Mouse (Mus musculus): ENCODE results near the gene Tmem219. TPM values are rescaled to one million over a fixed set of nuclear protein-coding genes. Genes with fewer than 3 reads are reported as not detected.

Gene Tmem219
- 97.1 and 106 TPM in 2 replicates for polyA plus RNA-seq (2012; rRNA removed)

DNA sequence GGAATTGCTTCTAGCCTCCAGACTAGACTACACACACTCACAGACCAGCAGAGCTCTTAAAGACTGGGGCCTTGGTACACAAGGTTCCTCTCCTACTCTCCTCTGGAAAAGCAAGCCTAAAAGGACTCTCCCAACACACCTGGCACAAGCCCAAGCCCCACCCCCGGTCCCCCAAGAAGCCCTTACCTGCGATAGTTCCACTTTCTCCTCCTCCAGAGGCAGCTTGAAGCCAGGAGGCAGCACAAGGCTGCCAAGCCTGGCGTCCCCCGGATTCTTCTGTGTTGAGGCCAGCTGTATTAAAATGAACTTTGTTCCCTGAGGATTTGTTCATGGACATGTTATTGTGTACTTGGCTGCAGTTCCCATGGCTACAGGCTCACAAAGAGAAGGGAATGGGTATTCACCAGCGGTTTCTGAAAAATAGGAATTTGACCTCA, at the start of gene Tmem219:
TSS of gene Tmem219 (minus strand) at position 294 of the 437 bp plus-strand sequence.

DNA sequence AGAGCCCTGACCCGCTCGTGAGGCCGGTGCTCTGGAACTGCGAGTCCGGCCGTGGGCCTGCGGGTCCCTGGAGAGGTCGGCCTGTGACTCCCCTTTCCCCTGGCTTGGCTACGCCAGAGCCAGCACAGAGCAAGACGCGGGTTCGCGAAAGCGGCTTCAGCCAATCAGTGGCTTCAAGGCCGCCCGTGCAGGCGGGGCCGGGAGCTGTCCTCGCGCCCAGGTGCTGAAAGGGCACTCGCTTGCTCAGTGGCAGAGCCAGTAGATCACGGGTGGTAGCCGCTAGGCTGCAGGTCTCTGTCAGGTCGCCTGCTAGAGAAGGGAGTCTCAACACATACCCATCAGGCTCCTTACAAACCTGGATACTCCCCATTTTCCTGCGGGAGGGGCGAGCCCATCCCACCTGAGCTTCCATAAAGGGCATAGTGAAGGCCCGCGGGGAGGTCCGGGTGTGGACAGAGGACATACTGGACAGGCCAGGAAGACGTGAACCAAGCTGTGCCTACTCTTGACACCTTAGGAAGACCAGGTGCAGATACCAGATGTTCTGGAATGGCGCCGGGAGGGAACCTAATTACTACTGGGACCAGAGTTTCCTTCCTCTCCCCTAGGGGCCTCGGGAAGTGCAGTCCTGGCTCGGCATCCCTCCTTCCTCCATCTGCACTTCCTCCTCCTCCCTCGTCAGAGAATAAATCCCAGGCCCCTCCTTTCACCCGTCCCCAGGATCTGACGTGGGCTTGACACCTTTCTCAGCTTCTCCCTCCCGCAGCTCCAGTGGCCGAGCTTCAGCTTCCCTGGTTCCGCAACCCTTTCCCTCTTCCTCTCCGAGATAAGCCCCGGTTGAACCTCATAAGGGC, 27.3 kb upstream of the Tmem219 start, which contains the start of gene Sez6l2:
TSS of gene Sez6l2 (plus strand) at position 771 of the 854 bp plus-strand sequence.

DNA sequence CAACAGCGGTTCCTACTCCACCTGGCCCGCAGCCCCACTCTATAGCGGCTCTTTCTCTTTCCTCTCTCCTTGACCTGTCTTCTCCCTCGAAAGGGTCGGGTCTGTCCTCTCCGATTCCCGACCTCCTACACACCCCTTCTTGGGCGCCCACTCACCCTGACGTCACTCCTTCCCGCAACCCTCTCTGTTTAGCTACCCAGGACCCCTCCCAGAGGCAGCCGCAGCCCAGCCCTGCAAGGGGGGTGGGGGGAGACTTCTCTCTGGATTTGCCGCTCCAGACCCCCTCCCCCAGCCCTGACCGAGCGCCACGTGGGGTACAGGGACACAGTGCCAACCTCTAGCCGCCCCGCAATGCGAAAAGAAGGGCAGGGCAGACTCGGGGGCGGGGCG, 26.7 kb upstream of the Tmem219 start, which contains the start of gene Asphd1:
TSS of gene Asphd1 (minus strand) at position 180 of the 390 bp plus-strand sequence.

DNA sequence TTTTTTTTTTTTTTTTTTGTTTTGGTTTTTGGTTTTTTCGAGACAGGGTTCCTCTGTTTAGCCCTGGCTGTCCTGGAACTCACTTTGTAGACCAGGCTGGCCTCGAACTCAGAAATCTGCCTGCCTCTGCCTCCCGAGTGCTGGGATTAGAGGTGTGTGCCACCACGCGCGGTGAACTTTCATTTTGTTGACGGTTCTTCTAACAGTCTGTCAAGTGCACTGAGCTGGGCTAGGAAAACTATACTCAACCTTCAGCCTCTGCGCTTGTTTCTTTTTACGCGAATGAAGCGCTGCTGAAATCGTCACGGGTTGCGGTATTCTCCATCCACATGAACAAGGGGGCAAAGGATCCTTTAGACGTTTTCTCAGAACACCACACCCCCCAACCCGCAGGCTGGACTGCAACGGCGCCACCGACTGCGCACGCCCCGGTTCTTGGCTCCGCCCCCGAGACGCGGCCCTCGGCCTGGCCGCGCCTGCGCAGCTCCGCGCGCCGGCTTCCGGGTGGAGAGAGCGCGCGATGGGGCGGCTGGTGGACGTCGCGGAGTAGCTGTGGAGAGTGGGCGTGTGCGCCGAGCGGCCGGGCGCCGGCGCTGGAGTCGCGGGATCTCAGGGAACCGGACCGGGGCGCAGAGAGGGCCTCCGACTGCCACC, 5.8 kb upstream of the Tmem219 start, which contains the start of gene Kctd13:
TSS of gene Kctd13 (plus strand) at position 496 of the 654 bp plus-strand sequence.

DNA sequence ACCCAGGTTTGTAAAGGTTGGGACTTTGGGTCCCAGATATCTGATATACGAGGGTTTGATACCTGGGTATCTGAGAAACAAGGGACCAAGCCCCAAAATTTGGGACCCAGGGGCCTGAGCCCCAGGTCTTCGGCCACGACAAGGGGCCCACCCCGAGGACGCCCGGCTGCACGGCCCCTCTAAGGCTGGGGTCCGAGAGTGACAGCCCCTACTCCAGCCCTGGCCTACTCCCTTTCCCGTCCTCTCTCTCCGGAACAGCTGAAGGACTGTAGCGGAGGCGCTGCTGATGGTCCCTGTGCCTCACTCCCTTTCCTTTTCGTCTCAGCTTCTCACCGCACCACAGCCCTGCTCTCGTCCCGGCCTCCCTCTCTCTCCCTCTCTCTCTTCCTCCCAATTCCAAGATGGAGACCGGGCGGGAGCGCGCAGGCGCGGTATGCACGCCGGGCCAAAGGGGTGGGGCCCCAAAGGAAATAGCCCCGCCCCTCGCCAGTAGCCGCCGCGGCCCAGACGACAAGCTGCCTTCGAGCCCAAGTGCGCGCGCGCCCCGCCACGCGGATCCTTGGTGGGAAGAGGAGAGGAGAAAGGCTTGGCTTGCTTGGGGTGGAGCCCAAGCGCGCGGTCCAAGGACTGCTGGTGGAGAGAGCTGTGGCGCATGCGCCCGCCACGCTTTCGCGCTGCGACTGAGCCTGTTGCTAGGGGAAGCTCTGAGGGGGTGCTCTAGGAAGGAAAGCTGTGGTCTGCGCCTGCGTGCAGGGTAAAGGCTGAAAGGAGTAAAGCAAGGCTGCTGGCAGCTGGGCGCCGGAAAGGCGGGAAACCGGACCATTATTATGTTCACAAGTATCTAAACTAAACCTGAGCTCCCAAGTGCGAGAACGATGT, 38.2 kb downstream of the Tmem219 start, which contains the start of gene Taok2:
TSS of gene Taok2 (minus strand) at position 418 of the 879 bp plus-strand sequence.

DNA sequence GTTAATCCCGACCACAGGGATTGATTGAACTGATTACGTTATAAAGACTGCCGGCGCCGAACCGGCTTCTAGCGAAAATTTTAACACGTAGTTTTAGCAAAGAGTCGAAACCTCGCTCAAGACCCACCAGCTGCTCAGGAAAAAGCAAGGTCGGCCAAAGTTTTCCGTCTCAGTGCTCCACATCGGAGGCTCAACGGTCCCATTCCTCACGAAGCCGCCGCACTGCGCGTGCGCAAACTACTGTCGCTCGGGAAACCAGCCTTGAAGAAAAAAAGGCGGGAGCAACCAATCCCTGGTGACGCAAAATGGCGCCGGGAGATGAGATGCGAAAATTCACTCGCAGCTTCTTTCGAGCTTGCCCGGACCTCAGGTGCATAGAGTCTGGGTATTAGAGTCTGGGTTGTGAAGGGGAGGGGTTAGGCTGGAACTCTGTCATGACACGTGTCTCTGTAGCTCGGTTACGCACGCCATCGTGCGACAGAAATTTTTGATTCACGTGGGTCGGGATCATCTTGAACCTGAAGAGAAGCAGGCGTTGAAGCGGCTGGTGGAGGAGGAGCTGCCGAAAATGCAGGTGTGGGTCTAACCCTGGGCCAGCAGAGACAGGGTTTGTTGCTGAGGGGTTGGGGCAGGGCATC, 60.5 kb downstream of the Tmem219 start, which contains the start of gene Ino80e:
TSS of gene Ino80e (minus strand) at position 231 of the 638 bp plus-strand sequence.

DNA sequence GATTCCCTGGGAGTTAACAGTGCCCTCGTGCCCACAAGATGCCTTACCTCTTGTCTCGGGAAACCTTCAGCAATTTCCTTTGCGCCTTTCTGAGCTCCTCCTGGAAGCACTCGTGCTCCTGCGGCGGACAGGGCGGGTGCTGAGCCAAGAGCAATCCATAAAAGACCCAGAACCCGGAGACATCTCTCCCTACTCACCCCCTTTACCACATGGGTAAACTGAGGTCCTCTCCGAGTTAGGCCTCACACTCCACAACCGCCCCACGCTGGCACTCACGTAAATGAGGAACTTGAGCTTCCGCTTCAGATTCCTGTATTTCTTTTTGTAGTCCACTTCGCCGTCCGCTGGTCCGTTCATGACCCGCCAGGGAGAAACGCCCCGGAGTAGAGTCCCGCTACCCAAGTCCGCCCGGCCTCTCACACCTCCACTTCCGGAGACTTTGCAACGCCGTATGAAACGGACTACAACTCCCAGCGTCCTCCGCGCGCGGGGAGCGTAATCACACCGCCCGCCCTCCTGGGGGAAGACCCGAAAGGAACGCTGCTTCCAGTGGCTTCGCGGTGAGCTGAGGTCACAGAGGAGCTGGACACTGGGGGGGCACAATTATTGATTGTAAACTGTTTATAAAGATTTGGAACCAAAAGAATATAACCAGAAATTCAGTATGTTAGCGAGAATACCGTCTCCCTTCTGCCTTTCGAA, 61.1 kb downstream of the Tmem219 start, which contains the start of gene Hirip3:
TSS of gene Hirip3 (plus strand) at position 544 of the 702 bp plus-strand sequence.

DNA sequence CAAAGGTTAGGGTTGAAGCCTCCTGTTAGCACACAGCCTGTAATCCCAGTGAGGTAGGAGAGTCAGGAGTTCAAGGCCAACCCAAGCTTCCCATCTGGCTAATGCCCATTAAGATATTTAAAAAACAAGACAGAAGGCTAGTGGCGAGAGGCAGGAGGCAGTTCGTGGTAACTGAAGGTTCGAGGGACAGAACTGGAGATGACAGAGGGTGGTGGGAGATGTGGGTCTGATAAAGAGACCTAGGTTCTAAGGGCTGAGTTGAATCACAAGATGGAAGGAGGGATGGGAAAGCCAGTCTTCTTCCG, 75.6 kb downstream of the Tmem219 start, which contains the start of gene Doc2a:
TSS of gene Doc2a (plus strand) at position 301 of the 305 bp plus-strand sequence.

Other genes with a start within 250 kb of the Tmem219 start
- 3.5 and 5.1 TPM in 2 replicates for gene Sult1a1, start 246.5 kb downstream of the Tmem219 start, polyA plus RNA-seq (2012; rRNA removed)
- 26.1 and 37.1 TPM in 2 replicates for gene Bola2, start 227.5 kb downstream of the Tmem219 start, polyA plus RNA-seq (2012; rRNA removed)
- 8.4 and 8.8 TPM in 2 replicates for gene Slx1b, start 227.1 kb downstream of the Tmem219 start, polyA plus RNA-seq (2012; rRNA removed)
- 21.9 and 41.2 TPM in 2 replicates for gene Coro1a, start 215.1 kb downstream of the Tmem219 start, polyA plus RNA-seq (2012; rRNA removed)
- 242 and 263 TPM in 2 replicates for gene Mapk3, start 163.3 kb downstream of the Tmem219 start, polyA plus RNA-seq (2012; rRNA removed)
- gene Gdpd3, start 156.6 kb downstream of the Tmem219 start, polyA plus RNA-seq (2012; rRNA removed), result 12.6 and 14.1 TPM in 2 replicates
- 169 and 334 TPM in 2 replicates for gene Ypel3, start 146.0 kb downstream of the Tmem219 start, polyA plus RNA-seq (2012; rRNA removed)
- 2.0 and 2.5 TPM in 2 replicates for gene Tbx6, start 141.4 kb downstream of the Tmem219 start, polyA plus RNA-seq (2012; rRNA removed)
- 74.8 and 85.0 TPM in 2 replicates for gene Ppp4c, start 130.4 kb downstream of the Tmem219 start, polyA plus RNA-seq (2012; rRNA removed)
- 3.8 and 6.7 TPM in 2 replicates for gene Fam57b, start 125.2 kb downstream of the Tmem219 start, polyA plus RNA-seq (2012; rRNA removed)
- not detected in 2 replicates for gene 4930451I11Rik, start 91.3 kb downstream of the Tmem219 start, polyA plus RNA-seq (2012; rRNA removed)
- 0.08 TPM in 1 of 2 replicates, not detected in the other for gene Doc2a, start 75.5 kb downstream of the Tmem219 start, polyA plus RNA-seq (2012; rRNA removed)
- 2.2 and 2.3 TPM in 2 replicates for gene Hirip3, start 60.9 kb downstream of the Tmem219 start, polyA plus RNA-seq (2012; rRNA removed)
- 26.9 and 34.5 TPM in 2 replicates for gene Ino80e, start 60.5 kb downstream of the Tmem219 start, polyA plus RNA-seq (2012; rRNA removed)
- gene Taok2, start 38.2 kb downstream of the Tmem219 start, polyA plus RNA-seq (2012; rRNA removed), result 47.4 and 49.6 TPM in 2 replicates
- 7.3 and 9.2 TPM in 2 replicates for gene Kctd13, start 6.0 kb upstream of the Tmem219 start, polyA plus RNA-seq (2012; rRNA removed)
- gene Asphd1, start 26.7 kb upstream of the Tmem219 start, polyA plus RNA-seq (2012; rRNA removed), result 0.21 and 0.94 TPM in 2 replicates
- gene Sez6l2, start 27.6 kb upstream of the Tmem219 start, polyA plus RNA-seq (2012; rRNA removed), result 1.9 and 2.3 TPM in 2 replicates
- gene Cdipt, start 53.0 kb upstream of the Tmem219 start, polyA plus RNA-seq (2012; rRNA removed), result 150 and 159 TPM in 2 replicates
- 0.08 TPM in 1 of 2 replicates, not detected in the other for gene Cdiptos, start 53.2 kb upstream of the Tmem219 start, polyA plus RNA-seq (2012; rRNA removed)
- 67.5 and 90.5 TPM in 2 replicates for gene Mvp, start 91.7 kb upstream of the Tmem219 start, polyA plus RNA-seq (2012; rRNA removed)
- 0.94 TPM in 1 of 2 replicates, not detected in the other for gene Pagr1b, start 93.6 kb upstream of the Tmem219 start, polyA plus RNA-seq (2012; rRNA removed)
- gene Pagr1a, start 94.4 kb upstream of the Tmem219 start, polyA plus RNA-seq (2012; rRNA removed), result 8.5 TPM in 1 of 2 replicates, not detected in the other
- 1.6 and 8.9 TPM in 2 replicates for gene Gm42742, start 98.2 kb upstream of the Tmem219 start, polyA plus RNA-seq (2012; rRNA removed)
- 2.3 and 4.8 TPM in 2 replicates for gene Prrt2, start 98.3 kb upstream of the Tmem219 start, polyA plus RNA-seq (2012; rRNA removed)
- gene Maz, start 104.1 kb upstream of the Tmem219 start, polyA plus RNA-seq (2012; rRNA removed), result 76.8 and 314 TPM in 2 replicates
- gene Kif22, start 119.6 kb upstream of the Tmem219 start, polyA plus RNA-seq (2012; rRNA removed), result 1.9 and 2.3 TPM in 2 replicates
- 23.7 and 38.0 TPM in 2 replicates for gene Zg16, start 164.4 kb upstream of the Tmem219 start, polyA plus RNA-seq (2012; rRNA removed)
- gene AI467606, start 168.4 kb upstream of the Tmem219 start, polyA plus RNA-seq (2012; rRNA removed), result 13.6 and 14.9 TPM in 2 replicates
- gene Qprt, start 199.3 kb upstream of the Tmem219 start, polyA plus RNA-seq (2012; rRNA removed), result 0.27 and 0.47 TPM in 2 replicates
- gene Spn, start 214.9 kb upstream of the Tmem219 start, polyA plus RNA-seq (2012; rRNA removed), result 0.67 and 0.77 TPM in 2 replicates